Mouse (Mus musculus): ENCODE measurements around the gene Zfp316.

GRCm38 (mm10) chr5:143255131-143255519 lies 14.7 kb downstream of the Zfp316 start:
- TF ChIP-seq POLR2A (IDR thresholded peaks at IDR 0.05; ENCODE audit: control insufficient read depth in 1 of 2, insufficient read depth in 1 of 2, low read depth in 1 of 2, low read length in 2 of 2, poor library complexity in 1 of 2): no peak
- no peak for TF ChIP-seq ZC3H11A (IDR thresholded peaks at IDR 0.05; ENCODE audit: low read depth, low read length)
- TF ChIP-seq TBP (IDR thresholded peaks at IDR 0.05; ENCODE audit: low read depth, low read length): no peak
- TF ChIP-seq KAT2A (conservative IDR thresholded peaks at IDR 0.05; ENCODE audit: low read depth, low read length): no peak
- no peak for TF ChIP-seq CTCF (IDR thresholded peaks at IDR 0.05 in 2 of 3, conservative IDR thresholded peaks at IDR 0.05 in 1 of 3; ENCODE audit: control insufficient read depth in 1 of 3, insufficient read depth in 1 of 3, low read depth in 2 of 3, low read length in 3 of 3, poor library complexity in 1 of 3, severe bottlenecking in 1 of 3)
- no peak for TF ChIP-seq POLR2AphosphoS2 (IDR thresholded peaks at IDR 0.05; ENCODE audit: low read length)
- no peak for TF ChIP-seq EP300 (IDR thresholded peaks at IDR 0.05; ENCODE audit: low read depth in 1 of 2, low read length in 2 of 2)
- TF ChIP-seq CHD2 (IDR thresholded peaks at IDR 0.05; ENCODE audit: low read length): no peak
- TF ChIP-seq TCF12 (IDR thresholded peaks at IDR 0.05; ENCODE audit: low read depth, low read length): no peak
- no peak for TF ChIP-seq GABPA (IDR thresholded peaks at IDR 0.05; ENCODE audit: low read depth, low read length)
